Mouse (Mus musculus) lung, postnatal 25 days (tissue): Measurements from ENCODE around the gene Lrmda.
A peak's percentile ranks its signal among the peaks of the same experiment; 100 is the strongest.

Experiments used
- DNase-seq: peaks from one replicate; pipeline ENCODE4 v3.0.0; 2022; ENCODE audit warnings: low spot score

Gene Lrmda

GRCm38 (mm10) chr14:22509747-22510530 is 490.4 kb downstream of the Lrmda start:
- no peak for DNase-seq

- DNase-seq = no peak
Observed at GRCm38 (mm10) chr14:22510531-22510785, 490.9 kb downstream of the Lrmda start.

GRCm38 (mm10) chr14:22514362-22515084 is 495.0 kb downstream of the Lrmda start:
- DNase-seq = no peak

- no peak for DNase-seq
Observed at GRCm38 (mm10) chr14:22530706-22531105, 511.2 kb downstream of the Lrmda start.

GRCm38 (mm10) chr14:22533501-22533900 is 514.0 kb downstream of the Lrmda start:
- DNase-seq = peak; percentile 34

- no peak for DNase-seq
Observed at GRCm38 (mm10) chr14:22545887-22546675, 526.6 kb downstream of the Lrmda start.

GRCm38 (mm10) chr14:22546676-22546984 is 527.1 kb downstream of the Lrmda start:
- no peak for DNase-seq

GRCm38 (mm10) chr14:22548286-22548685 is 528.8 kb downstream of the Lrmda start:
- DNase-seq = no peak

GRCm38 (mm10) chr14:22549166-22549565 is 529.7 kb downstream of the Lrmda start:
- DNase-seq = no peak

GRCm38 (mm10) chr14:22552358-22552757 is 532.8 kb downstream of the Lrmda start:
- no peak for DNase-seq

GRCm38 (mm10) chr14:22552841-22553240 is 533.3 kb downstream of the Lrmda start:
- DNase-seq = no peak

- DNase-seq = no peak
Observed at GRCm38 (mm10) chr14:22553717-22554116, 534.2 kb downstream of the Lrmda start.

- DNase-seq = no peak
Observed at GRCm38 (mm10) chr14:22572486-22572885, 553.0 kb downstream of the Lrmda start.

GRCm38 (mm10) chr14:22573585-22573984 is 554.1 kb downstream of the Lrmda start:
- DNase-seq = no peak

GRCm38 (mm10) chr14:22574006-22574405 is 554.5 kb downstream of the Lrmda start:
- DNase-seq = no peak

- no peak for DNase-seq
Observed at GRCm38 (mm10) chr14:22576441-22576840, 556.9 kb downstream of the Lrmda start.

- DNase-seq = no peak
Observed at GRCm38 (mm10) chr14:22577411-22578037, 558.0 kb downstream of the Lrmda start.

GRCm38 (mm10) chr14:22578224-22578623 is 558.7 kb downstream of the Lrmda start:
- DNase-seq = peak; percentile 84

- no peak for DNase-seq
Observed at GRCm38 (mm10) chr14:22578986-22579385, 559.5 kb downstream of the Lrmda start.

- no peak for DNase-seq
Observed at GRCm38 (mm10) chr14:22582065-22582464, 562.6 kb downstream of the Lrmda start.

GRCm38 (mm10) chr14:22586281-22586680 is 566.8 kb downstream of the Lrmda start:
- DNase-seq = no peak

- DNase-seq = no peak
Observed at GRCm38 (mm10) chr14:22586796-22587195, 567.3 kb downstream of the Lrmda start.
